Mouse (Mus musculus): ENCODE data around the gene Cphx3. TPM values are rescaled to one million over a fixed set of nuclear protein-coding genes. Genes with fewer than 3 reads are reported as not detected.
"Not testable (repeated sequence)": the region's sequence is repeated elsewhere in the genome, so short reads cannot be mapped to it uniquely, and the experiment has no call there.

Cphx3 gene
- polyA plus RNA-seq, 1 experiment from 2014 or later: not detected

DNA sequence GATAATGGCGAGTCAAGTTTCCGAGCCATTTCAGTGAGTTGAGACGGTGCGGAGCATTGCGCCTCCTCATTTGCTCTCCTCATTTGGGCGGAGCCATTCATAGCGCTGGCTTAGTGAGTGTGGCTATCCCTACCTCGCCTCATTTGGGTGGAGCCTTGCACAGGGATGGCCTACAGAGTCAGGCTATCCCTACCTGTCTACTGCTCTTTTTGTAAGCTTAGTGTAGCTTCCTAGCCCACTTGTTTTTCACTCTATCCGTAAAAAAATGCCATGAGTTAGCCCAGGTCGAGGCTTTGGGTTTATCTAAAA lies 14.8 kb upstream of the Cphx3 start, which contains the start of gene Tmem254c:
TSS of gene Tmem254c (minus strand) at position 31 of the 309 bp plus-strand sequence.
- H3K4me2 ChIP-seq (replicated peaks; ENCODE audit: low read depth, low read length); H3K4me3 ChIP-seq (ENCODE audit: low read depth, low read length); DNase-seq (ENCODE audit: low spot score); H3K9ac ChIP-seq (replicated peaks; ENCODE audit: low read depth); H3K27me3 ChIP-seq (replicated peaks; ENCODE audit: insufficient read depth, low read length); H3K9me3 ChIP-seq (ENCODE audit: low read length); H3K36me3 ChIP-seq (ENCODE audit: insufficient read depth, low read length); H3K4me1 ChIP-seq (ENCODE audit: insufficient read depth, low read depth, low read length); H3K27ac ChIP-seq (ENCODE audit: low read length): not testable (repeated sequence)
- no CpG with 5 or more reads among the region's 10 CpGs for WGBS
- peak; percentile 82 for ATAC-seq

DNA sequence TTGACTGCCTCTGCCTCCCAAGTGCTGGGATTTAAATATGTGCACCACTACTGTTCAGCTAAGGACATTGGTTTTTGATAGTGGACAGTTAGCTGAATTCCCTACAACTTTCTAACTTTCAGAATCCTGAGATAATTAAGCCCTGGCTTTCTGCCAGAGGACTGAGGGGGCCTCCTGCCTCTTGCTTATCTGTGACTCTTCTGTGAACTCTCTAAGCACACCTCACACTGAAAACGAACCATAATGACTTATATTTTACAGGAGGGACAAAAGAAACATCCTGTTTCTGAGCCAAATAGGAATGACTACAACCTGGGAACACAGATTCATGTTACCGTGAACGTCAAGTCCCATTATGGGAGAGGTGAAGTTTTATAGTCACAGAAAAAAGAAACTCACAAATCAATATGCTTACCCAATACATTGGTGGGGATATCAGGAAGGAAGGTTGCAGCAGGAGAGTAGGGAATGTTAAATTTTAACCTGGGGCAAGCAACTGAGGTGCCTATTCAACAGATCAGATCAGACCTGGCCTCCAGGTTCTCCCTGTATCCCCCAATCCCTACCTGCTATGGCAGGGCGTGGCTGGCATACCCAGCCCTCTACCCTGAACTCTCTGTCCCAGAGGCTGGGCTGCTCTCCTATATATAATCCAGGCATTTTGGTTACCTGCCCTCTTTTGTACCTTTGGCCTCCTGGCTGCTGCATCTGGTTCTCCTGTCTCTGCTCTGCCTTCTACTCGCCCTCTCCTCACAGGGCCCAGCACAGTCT lies 5.3 kb upstream of the Cphx3 start:
- H3K27me3 ChIP-seq (replicated peaks; ENCODE audit: insufficient read depth, low read length); H3K4me1 ChIP-seq (ENCODE audit: insufficient read depth, low read depth, low read length); H3K9me3 ChIP-seq (ENCODE audit: low read length); H3K36me3 ChIP-seq (ENCODE audit: insufficient read depth, low read length); DNase-seq (ENCODE audit: low spot score); H3K4me2 ChIP-seq (replicated peaks; ENCODE audit: low read depth, low read length); ATAC-seq; H3K27ac ChIP-seq (ENCODE audit: low read length); H3K4me3 ChIP-seq (ENCODE audit: low read depth, low read length); H3K9ac ChIP-seq (replicated peaks; ENCODE audit: low read depth): not testable (repeated sequence)
- no CpG with 5 or more reads among the region's 5 CpGs for WGBS

DNA sequence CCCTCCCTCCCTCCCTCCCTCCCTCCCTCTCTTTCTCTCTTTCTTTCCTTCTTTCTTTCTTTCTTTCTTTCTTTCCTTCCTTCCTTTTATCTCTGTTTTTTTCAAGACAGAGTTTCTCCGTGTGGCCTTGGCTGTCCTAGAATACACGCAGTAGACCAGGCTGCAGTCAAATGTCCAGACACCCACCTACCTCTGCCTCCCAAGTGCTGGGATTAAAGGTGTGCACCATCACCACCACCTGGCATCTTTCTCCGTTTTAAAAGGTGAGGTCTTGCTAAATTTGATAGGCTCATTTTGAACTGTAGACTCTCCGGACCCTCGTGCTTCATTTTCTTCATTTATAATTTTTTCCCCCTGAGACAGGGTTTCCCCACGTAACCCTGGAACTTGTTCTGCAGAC lies 881 bp upstream of the Cphx3 start, which contains the start of gene Cphx2:
TSS of gene Cphx2 (plus strand) at position 301 of the 400 bp plus-strand sequence.
- WGBS: no CpG with 5 or more reads among the region's 6 CpGs
- not testable (repeated sequence) for H3K36me3 ChIP-seq (ENCODE audit: insufficient read depth, low read length)

DNA sequence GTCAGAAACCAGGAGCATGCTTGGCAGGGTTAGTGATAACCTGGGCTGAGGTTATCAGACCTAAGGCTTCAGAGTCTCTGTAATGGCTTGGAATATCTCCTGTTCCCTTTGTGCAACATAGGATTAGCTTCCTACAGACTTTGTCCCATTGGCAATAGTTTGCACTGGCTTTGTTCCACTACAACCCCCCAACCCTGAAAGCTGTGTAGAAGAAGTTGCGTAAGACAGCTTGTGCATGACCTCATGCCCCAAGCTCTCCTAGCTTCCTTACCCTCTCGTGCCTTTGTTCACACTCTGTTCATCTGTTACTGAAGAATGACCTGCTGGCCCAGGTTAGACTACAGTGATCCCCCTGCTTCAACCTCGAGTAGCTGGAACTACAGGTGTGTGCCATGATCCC lies 15.5 kb downstream of the Cphx3 start:
- not testable (repeated sequence) for DNase-seq (ENCODE audit: low spot score); H3K4me2 ChIP-seq (replicated peaks; ENCODE audit: low read depth, low read length); ATAC-seq; H3K4me3 ChIP-seq (ENCODE audit: low read depth, low read length); H3K4me1 ChIP-seq (ENCODE audit: insufficient read depth, low read depth, low read length); H3K9ac ChIP-seq (replicated peaks; ENCODE audit: low read depth); H3K27me3 ChIP-seq (replicated peaks; ENCODE audit: insufficient read depth, low read length); H3K9me3 ChIP-seq (ENCODE audit: low read length); H3K27ac ChIP-seq (ENCODE audit: low read length); H3K36me3 ChIP-seq (ENCODE audit: insufficient read depth, low read length)
- WGBS: no CpG with 5 or more reads among the region's 3 CpGs

More for the DNA sequence above, 881 bp upstream of the Cphx3 start, which contains the start of gene Cphx2:
- not testable (repeated sequence) for H3K27me3 ChIP-seq (replicated peaks; ENCODE audit: insufficient read depth, low read length); ATAC-seq; H3K9ac ChIP-seq (replicated peaks; ENCODE audit: low read depth); DNase-seq (ENCODE audit: low spot score); H3K4me2 ChIP-seq (replicated peaks; ENCODE audit: low read depth, low read length); H3K4me3 ChIP-seq (ENCODE audit: low read depth, low read length); H3K9me3 ChIP-seq (ENCODE audit: low read length); H3K27ac ChIP-seq (ENCODE audit: low read length); H3K4me1 ChIP-seq (ENCODE audit: insufficient read depth, low read depth, low read length)

DNA sequence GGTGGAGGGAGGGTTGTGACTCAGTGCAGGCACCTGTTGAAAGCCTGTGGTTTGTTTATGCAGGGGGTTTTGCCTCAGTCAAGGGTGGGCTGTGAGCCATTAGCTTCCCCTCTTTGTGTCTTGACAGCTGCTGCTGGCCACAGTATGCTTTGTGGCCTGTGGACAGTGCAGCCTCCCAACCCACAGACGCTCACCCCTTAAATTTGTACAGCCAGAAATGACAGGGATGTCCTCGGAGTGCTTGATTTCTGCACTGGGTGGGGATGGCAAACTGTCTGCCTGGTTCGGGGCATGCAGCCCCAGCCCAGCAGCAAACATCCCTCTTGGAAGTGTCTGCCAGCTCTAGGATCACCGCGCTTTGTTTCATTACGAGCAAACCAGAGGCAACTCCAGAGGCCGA lies 36.1 kb downstream of the Cphx3 start, which contains the start of gene Duxbl2:
TSS of gene Duxbl2 (plus strand) at position 200 of the 400 bp plus-strand sequence.
- DNase-seq (ENCODE audit: low spot score); H3K36me3 ChIP-seq (ENCODE audit: insufficient read depth, low read length); H3K27me3 ChIP-seq (replicated peaks; ENCODE audit: insufficient read depth, low read length); H3K9ac ChIP-seq (replicated peaks; ENCODE audit: low read depth); H3K4me3 ChIP-seq (ENCODE audit: low read depth, low read length); H3K9me3 ChIP-seq (ENCODE audit: low read length); H3K27ac ChIP-seq (ENCODE audit: low read length); H3K4me1 ChIP-seq (ENCODE audit: insufficient read depth, low read depth, low read length); H3K4me2 ChIP-seq (replicated peaks; ENCODE audit: low read depth, low read length): not testable (repeated sequence)
- ATAC-seq: peak; percentile 4; the same call in 1 of the 2 replicates
- no CpG with 5 or more reads among the region's 7 CpGs for WGBS

DNA sequence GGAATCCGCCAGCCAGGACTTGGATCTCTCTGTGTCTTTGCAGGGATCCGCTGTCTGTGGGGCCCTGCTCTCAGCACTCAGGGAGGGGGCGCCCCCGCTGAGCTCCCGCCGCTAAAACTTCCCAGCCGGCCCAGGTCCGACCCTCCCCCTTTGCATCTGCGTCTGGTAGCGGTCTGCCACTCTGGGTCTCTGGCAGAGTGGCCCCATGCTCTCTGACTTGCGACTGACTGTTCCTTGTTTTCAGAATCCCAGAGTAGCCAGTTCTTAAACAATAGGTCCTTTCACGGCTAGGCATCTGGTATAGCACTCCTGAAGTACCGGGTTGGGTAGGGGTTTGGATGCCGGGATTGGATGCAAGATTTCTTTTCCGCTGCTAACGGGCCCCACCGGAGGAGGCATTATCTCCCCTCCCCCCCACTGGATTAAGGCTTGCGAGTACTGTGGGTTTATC lies 36.5 kb downstream of the Cphx3 start:
- H3K4me2 ChIP-seq (replicated peaks; ENCODE audit: low read depth, low read length); H3K4me3 ChIP-seq (ENCODE audit: low read depth, low read length); H3K9ac ChIP-seq (replicated peaks; ENCODE audit: low read depth); H3K4me1 ChIP-seq (ENCODE audit: insufficient read depth, low read depth, low read length); H3K9me3 ChIP-seq (ENCODE audit: low read length); H3K27ac ChIP-seq (ENCODE audit: low read length); H3K36me3 ChIP-seq (ENCODE audit: insufficient read depth, low read length); H3K27me3 ChIP-seq (replicated peaks; ENCODE audit: insufficient read depth, low read length); DNase-seq (ENCODE audit: low spot score): not testable (repeated sequence)
- no CpG with 5 or more reads among the region's 18 CpGs for WGBS
- peak; percentile 64 for ATAC-seq

DNA sequence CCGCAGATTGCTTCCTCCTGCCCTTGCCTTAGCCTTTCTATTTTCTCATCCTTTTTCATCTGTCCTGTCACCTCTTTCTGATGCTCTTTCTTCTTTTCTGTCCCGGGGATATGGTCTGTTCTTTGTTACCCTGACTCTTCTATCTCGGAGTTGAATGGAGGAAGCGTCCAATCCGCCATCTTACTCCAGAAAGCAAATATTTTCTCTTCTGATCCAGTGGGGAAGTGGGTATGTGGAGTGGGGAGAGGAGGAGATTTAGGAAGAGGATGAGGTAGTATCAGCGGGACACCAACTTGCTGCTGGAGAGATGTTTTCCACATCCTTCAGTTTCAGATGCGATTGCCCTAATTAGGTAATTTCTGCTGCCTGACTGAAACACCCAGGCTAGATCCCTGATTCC lies 37.0 kb downstream of the Cphx3 start:
- no CpG with 5 or more reads among the region's 7 CpGs for WGBS
- ATAC-seq: not testable (repeated sequence)

DNA sequence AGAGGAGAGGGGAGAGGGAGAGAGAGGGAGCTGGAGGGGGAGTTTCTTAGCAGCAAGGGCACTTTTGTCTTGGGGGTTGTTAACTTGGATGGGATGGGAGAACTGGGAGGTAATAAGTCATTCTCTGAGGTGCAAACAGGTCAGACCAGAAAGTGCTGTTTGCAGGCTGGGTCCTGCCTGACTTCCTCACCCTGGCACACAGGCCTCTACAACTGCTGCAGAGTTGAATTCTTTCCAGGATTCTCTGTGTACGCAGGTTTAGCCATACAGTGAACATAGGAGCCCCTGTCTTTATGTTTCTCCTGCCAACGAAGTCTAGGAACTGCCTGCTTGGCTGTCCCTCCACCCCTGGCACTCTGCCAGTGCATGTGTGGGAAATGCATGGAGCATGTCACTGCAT lies 65.0 kb downstream of the Cphx3 start:
- H3K27me3 ChIP-seq (replicated peaks; ENCODE audit: insufficient read depth, low read length); H3K9ac ChIP-seq (replicated peaks; ENCODE audit: low read depth); H3K4me1 ChIP-seq (ENCODE audit: insufficient read depth, low read depth, low read length); H3K36me3 ChIP-seq (ENCODE audit: insufficient read depth, low read length); ATAC-seq; H3K9me3 ChIP-seq (ENCODE audit: low read length); H3K4me3 ChIP-seq (ENCODE audit: low read depth, low read length); DNase-seq (ENCODE audit: low spot score); H3K4me2 ChIP-seq (replicated peaks; ENCODE audit: low read depth, low read length); H3K27ac ChIP-seq (ENCODE audit: low read length): not testable (repeated sequence)
- no CpG with 5 or more reads among the region's 2 CpGs for WGBS

More for the DNA sequence above, 37.0 kb downstream of the Cphx3 start:
- not testable (repeated sequence) for H3K27me3 ChIP-seq (replicated peaks; ENCODE audit: insufficient read depth, low read length); H3K4me1 ChIP-seq (ENCODE audit: insufficient read depth, low read depth, low read length); H3K9me3 ChIP-seq (ENCODE audit: low read length); H3K36me3 ChIP-seq (ENCODE audit: insufficient read depth, low read length); H3K4me2 ChIP-seq (replicated peaks; ENCODE audit: low read depth, low read length); H3K9ac ChIP-seq (replicated peaks; ENCODE audit: low read depth); H3K4me3 ChIP-seq (ENCODE audit: low read depth, low read length); H3K27ac ChIP-seq (ENCODE audit: low read length); DNase-seq (ENCODE audit: low spot score)

DNA sequence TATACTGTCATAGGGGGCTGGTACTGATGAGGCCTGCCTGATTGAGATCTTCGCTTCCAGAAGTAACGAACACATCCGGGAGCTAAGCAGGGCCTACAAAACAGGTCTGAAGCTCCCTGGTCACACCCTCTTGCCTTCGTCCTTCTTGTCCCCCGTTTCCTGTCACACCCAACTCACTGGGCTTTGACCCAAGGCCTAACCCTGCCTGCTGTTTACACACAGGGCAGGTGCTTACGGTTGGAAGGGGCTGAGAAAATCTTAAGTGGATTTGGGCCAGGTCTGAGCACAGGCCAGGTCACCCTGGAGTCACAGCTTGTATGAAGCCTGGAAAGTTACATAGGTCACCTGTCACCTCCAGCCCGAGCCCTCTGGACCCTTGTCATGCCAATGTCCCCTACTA lies 73.9 kb downstream of the Cphx3 start:
- H3K27ac ChIP-seq (ENCODE audit: low read length); H3K27me3 ChIP-seq (replicated peaks; ENCODE audit: insufficient read depth, low read length); H3K4me3 ChIP-seq (ENCODE audit: low read depth, low read length); H3K4me2 ChIP-seq (replicated peaks; ENCODE audit: low read depth, low read length); H3K9me3 ChIP-seq (ENCODE audit: low read length); H3K36me3 ChIP-seq (ENCODE audit: insufficient read depth, low read length); DNase-seq (ENCODE audit: low spot score); H3K4me1 ChIP-seq (ENCODE audit: insufficient read depth, low read depth, low read length); H3K9ac ChIP-seq (replicated peaks; ENCODE audit: low read depth): not testable (repeated sequence)
- WGBS: no CpG with 5 or more reads among the region's 7 CpGs
- ATAC-seq: peak; percentile 72

DNA sequence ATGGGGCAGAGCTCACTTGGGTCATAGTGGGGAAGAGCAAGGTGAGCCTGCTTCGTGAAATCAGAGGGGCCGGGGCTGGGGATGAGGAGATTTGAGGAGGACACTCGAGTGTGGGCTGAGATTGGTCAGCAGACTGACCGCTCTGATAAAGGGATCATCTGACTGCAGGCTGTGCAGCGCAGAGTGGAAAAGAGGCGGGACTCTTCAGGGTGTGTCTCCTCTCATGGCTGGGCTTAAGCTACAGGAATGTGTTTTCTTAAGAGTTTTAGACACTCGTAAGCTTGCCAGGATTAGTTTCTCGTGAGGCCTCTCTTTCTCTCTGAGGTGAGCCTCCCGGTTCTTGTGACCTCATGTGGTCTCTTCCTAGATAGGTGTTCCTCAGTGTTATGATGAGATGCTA lies 79.1 kb downstream of the Cphx3 start:
- not testable (repeated sequence) for H3K27me3 ChIP-seq (replicated peaks; ENCODE audit: insufficient read depth, low read length); DNase-seq (ENCODE audit: low spot score); H3K9me3 ChIP-seq (ENCODE audit: low read length); H3K4me1 ChIP-seq (ENCODE audit: insufficient read depth, low read depth, low read length); H3K4me2 ChIP-seq (replicated peaks; ENCODE audit: low read depth, low read length); H3K4me3 ChIP-seq (ENCODE audit: low read depth, low read length); H3K36me3 ChIP-seq (ENCODE audit: insufficient read depth, low read length); H3K9ac ChIP-seq (replicated peaks; ENCODE audit: low read depth); H3K27ac ChIP-seq (ENCODE audit: low read length)
- no CpG with 5 or more reads among the region's 9 CpGs for WGBS
- peak; percentile 78 for ATAC-seq
